Mouse (Mus musculus): ENCODE results near the gene Wdr81. TPM values are rescaled to one million over a fixed set of nuclear protein-coding genes. Genes with fewer than 3 reads are reported as not detected.

Gene Wdr81
- polyA plus RNA-seq, 1 experiment from 2014 or later = 3.1 TPM

DNA sequence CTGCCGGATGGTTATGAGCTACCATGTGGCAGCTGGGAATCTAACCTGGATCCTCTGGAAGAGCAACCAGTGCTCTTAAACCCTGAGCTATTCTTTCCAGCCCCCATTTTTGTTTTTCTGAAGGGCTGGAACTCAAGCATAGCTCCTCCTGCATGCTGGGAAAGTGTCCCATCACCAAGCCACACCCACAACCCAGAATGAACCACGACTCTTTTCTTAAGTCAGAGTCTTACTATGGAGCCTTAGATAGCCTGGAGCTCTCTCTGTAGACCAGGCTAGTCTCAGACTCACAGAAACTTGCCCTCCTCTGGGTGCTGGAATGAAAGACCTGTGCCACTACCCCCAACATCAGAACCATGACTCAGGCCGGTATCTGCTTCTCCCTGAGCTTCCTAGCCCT is 5.9 kb downstream of the Wdr81 start:
- no peaks in the 10 kb centered on the region; the same call in 1 of the 2 replicates for H3K4me1 ChIP-seq (replicated peaks; ENCODE audit: control insufficient read depth, insufficient read depth, low read length)
- no peaks in the 10 kb centered on the region for H3K27me3 ChIP-seq (ENCODE audit: control insufficient read depth, insufficient read depth, low read length)
- no peak overlapping the region for H3K9ac ChIP-seq (ENCODE audit: low read depth, low read length)
- H3K4me3 ChIP-seq (ENCODE audit: low read depth, low read length) = no peak overlapping the region
- no peak overlapping the region for H3K4me2 ChIP-seq (replicated peaks; ENCODE audit: low read depth, low read length)
- H3K36me3 ChIP-seq (ENCODE audit: control insufficient read depth, insufficient read depth, low read length) = 0 out of 2 replicates have a peak, but pooled peaks cover 2% of the 10 kb centered on the region
- WGBS = 85% methylated on average over 3 of the region's 3 CpGs
- no peak for ATAC-seq (ENCODE audit: low FRiP score)
- H3K27ac ChIP-seq (ENCODE audit: low read depth, low read length) = no peak overlapping the region
- no peak for DNase-seq (ENCODE audit: low spot score)
- no peaks in the 10 kb centered on the region for H3K9me3 ChIP-seq (ENCODE audit: control insufficient read depth, low read length)

DNA sequence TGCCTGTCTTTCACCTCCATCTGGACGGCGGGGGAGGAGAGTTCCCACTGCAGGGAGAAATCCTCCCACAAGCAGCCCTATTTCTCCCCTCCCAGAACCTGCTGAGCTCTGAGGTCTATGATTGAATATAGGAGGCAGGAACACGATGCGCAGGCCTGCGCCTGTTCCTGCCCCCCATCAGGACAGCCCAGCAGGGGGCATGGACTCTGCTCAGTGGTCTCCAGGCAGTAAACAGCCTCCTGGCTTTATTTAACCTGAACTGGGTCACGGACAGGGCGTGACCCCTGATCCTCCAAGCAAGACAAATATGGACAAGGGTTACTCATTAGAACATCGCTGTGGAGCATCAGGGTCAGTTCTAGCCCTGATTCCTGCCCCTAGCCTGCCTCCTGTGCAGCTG is 10.8 kb downstream of the Wdr81 start:
- Histone ChIP-seq H3K4me2 (replicated peaks; ENCODE audit: low read depth, low read length) (no peak overlapping the region), H3K27me3 (ENCODE audit: control insufficient read depth, insufficient read depth, low read length) (no peaks in the 10 kb centered on the region), H3K27ac (ENCODE audit: low read depth, low read length) (no peak overlapping the region), H3K9me3 (ENCODE audit: control insufficient read depth, low read length) (no peaks in the 10 kb centered on the region), H3K4me3 (ENCODE audit: low read depth, low read length) (no peak overlapping the region), H3K36me3 (ENCODE audit: control insufficient read depth, insufficient read depth, low read length) (0 out of 2 replicates have a peak, but pooled peaks cover 2% of the 10 kb centered on the region), H3K9ac (ENCODE audit: low read depth, low read length) (no peak overlapping the region), H3K4me1 (replicated peaks; ENCODE audit: control insufficient read depth, insufficient read depth, low read length) (no peaks in the 10 kb centered on the region)
- ATAC-seq (ENCODE audit: low FRiP score) = no peak
- DNase-seq (ENCODE audit: low spot score) = no peak
- 25% methylated on average over 8 of the region's 8 CpGs for WGBS

DNA sequence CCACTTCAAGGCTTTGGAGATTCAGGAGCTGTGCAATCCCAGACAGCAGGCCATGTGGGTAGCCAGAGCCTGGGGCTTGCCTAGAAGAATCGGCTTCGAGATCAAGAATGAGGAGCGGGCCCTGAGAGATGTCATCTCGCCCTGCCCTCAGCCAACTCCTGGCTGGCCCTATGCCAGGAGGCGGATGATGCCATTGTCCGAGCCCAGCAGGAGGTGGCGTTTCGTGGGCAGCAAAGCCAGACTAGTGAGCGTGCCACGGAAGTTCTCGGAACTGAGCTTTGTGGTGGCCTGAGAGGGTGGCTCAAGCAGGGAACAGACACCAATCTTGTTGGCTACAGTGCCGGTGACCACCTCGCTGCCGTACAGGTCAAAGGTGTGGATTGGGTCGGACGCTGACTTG is 12.9 kb downstream of the Wdr81 start:
- Histone ChIP-seq H3K27ac (ENCODE audit: low read depth, low read length) (no peak overlapping the region), H3K9me3 (ENCODE audit: control insufficient read depth, low read length) (no peaks in the 10 kb centered on the region), H3K9ac (ENCODE audit: low read depth, low read length) (no peak overlapping the region), H3K4me1 (replicated peaks; ENCODE audit: control insufficient read depth, insufficient read depth, low read length) (no peaks in the 10 kb centered on the region), H3K4me3 (ENCODE audit: low read depth, low read length) (no peak overlapping the region), H3K27me3 (ENCODE audit: control insufficient read depth, insufficient read depth, low read length) (no peaks in the 10 kb centered on the region), H3K4me2 (replicated peaks; ENCODE audit: low read depth, low read length) (no peak overlapping the region), H3K36me3 (ENCODE audit: control insufficient read depth, insufficient read depth, low read length) (no peaks in the 10 kb centered on the region)
- no peak for DNase-seq (ENCODE audit: low spot score)
- WGBS = 85% methylated on average over 16 of the region's 16 CpGs
- no peak for ATAC-seq (ENCODE audit: low FRiP score)

DNA sequence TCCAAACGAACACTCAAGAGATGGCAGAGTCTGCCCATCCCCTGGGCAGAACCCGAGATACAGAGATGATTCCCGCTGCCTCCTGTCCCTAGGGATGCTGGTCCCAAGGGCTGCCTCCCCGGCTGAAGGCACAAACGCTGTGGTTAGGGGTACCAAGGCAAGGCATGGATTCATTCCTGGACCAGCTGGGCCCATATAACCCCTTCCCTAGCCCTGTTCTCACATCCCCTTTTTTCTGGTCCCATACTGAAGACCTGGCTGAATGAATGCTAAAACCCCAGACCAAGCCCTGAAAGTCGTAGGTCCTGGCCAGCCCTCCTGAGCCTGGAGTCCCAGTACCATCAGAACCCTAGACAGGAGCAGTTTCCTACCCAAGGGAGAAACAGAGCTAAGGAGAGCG is 13.5 kb downstream of the Wdr81 start:
- no peak overlapping the region for H3K27ac ChIP-seq (ENCODE audit: low read depth, low read length)
- no peak overlapping the region for H3K4me3 ChIP-seq (ENCODE audit: low read depth, low read length)
- no peaks in the 10 kb centered on the region for H3K36me3 ChIP-seq (ENCODE audit: control insufficient read depth, insufficient read depth, low read length)
- no peak for DNase-seq (ENCODE audit: low spot score)
- 87% methylated on average over 7 of the region's 7 CpGs for WGBS
- H3K9ac ChIP-seq (ENCODE audit: low read depth, low read length) = no peak overlapping the region
- H3K4me2 ChIP-seq (replicated peaks; ENCODE audit: low read depth, low read length) = no peak overlapping the region
- ATAC-seq (ENCODE audit: low FRiP score) = no peak
- H3K9me3 ChIP-seq (ENCODE audit: control insufficient read depth, low read length) = no peaks in the 10 kb centered on the region
- H3K4me1 ChIP-seq (replicated peaks; ENCODE audit: control insufficient read depth, insufficient read depth, low read length) = no peaks in the 10 kb centered on the region
- H3K27me3 ChIP-seq (ENCODE audit: control insufficient read depth, insufficient read depth, low read length) = no peaks in the 10 kb centered on the region

DNA sequence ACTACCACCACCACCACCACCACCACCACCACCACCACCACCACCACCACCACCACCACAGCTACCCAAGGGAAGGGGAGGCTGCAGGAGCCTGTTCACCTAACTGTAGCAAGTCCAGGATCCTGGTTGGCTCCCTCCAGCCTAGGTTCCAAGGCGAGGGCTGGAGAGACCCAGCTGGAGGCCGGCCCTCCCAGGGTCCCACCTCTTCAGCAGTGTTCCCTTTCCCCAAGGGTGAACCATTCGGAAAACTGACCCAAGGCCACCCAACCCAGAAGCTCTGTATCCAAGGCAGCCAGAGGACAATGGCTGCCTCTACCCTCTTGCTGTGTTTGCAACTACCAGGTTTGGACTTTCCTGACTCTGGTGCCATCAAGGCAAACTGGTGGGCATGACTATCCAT is 14.6 kb downstream of the Wdr81 start:
- Histone ChIP-seq H3K27ac (ENCODE audit: low read depth, low read length) (no peak overlapping the region), H3K27me3 (ENCODE audit: control insufficient read depth, insufficient read depth, low read length) (no peaks in the 10 kb centered on the region), H3K4me3 (ENCODE audit: low read depth, low read length) (no peak overlapping the region), H3K4me2 (replicated peaks; ENCODE audit: low read depth, low read length) (no peak overlapping the region), H3K4me1 (replicated peaks; ENCODE audit: control insufficient read depth, insufficient read depth, low read length) (no peaks in the 10 kb centered on the region), H3K9ac (ENCODE audit: low read depth, low read length) (no peak overlapping the region), H3K36me3 (ENCODE audit: control insufficient read depth, insufficient read depth, low read length) (no peaks in the 10 kb centered on the region), H3K9me3 (ENCODE audit: control insufficient read depth, low read length) (no peaks in the 10 kb centered on the region)
- WGBS = 94% methylated on average over 3 of the region's 3 CpGs
- ATAC-seq (ENCODE audit: low FRiP score) (no peak), DNase-seq (ENCODE audit: low spot score) (no peak)

DNA sequence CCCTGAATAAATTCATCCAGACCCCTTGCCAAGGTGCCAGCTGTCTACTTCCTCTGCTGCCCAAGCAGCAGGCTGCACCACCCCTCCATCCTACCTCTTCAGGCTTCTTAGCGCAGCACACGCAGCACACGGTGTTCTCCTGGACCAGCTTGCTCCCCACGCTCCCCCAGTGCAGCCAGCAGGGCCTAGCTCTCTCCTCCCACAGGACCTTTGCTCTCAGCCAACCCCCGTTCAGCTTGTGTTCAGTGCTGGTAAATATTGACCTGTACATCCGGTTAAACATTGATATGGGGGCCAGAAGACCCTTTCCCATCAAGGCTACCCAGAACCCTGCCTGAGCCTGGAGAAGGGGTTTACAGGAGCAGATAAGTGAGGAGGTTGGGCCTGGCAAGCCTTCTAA is 15.2 kb downstream of the Wdr81 start, which contains the start of gene Serpinf2:
Serpinf2 (minus strand) TSS at position 229 of the 400 bp plus-strand sequence.
- Histone ChIP-seq H3K27me3 (ENCODE audit: control insufficient read depth, insufficient read depth, low read length) (no peaks in the 10 kb centered on the region), H3K4me1 (replicated peaks; ENCODE audit: control insufficient read depth, insufficient read depth, low read length) (no peaks in the 10 kb centered on the region), H3K4me2 (replicated peaks; ENCODE audit: low read depth, low read length) (no peak within 1 kb of the TSS), H3K9me3 (ENCODE audit: control insufficient read depth, low read length) (no peaks in the 10 kb centered on the region), H3K4me3 (ENCODE audit: low read depth, low read length) (no peak within 1 kb of the TSS), H3K36me3 (ENCODE audit: control insufficient read depth, insufficient read depth, low read length) (no peaks in the 10 kb centered on the region), H3K27ac (ENCODE audit: low read depth, low read length) (no peak within 1 kb of the TSS), H3K9ac (ENCODE audit: low read depth, low read length) (no peak within 1 kb of the TSS)
- 93% methylated on average over 6 of the region's 6 CpGs for WGBS
- ATAC-seq (ENCODE audit: low FRiP score) (no peak), DNase-seq (ENCODE audit: low spot score) (no peak)

DNA sequence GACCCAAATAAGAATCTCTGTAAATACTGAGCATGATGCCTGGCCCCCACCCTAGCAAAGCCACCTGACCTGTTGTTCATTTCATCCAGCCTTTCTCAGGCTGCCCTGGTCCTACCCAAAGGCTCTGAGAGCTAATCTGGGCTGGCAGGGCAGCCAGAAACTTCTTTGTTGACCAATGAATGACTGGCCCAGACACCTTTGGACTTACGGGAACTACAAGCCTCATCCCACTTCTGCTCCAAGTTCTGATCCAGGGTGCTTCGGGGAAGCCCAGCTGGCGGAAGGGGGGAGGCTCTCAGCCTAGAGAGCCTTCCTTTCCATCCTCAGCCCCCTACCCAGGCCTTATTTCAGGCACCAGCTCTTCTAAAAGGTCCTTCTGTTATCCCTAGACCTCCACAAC is 15.7 kb downstream of the Wdr81 start:
- no peaks in the 10 kb centered on the region for H3K36me3 ChIP-seq (ENCODE audit: control insufficient read depth, insufficient read depth, low read length)
- no peak for DNase-seq (ENCODE audit: low spot score)
- no peak overlapping the region for H3K4me2 ChIP-seq (replicated peaks; ENCODE audit: low read depth, low read length)
- no peak overlapping the region for H3K9ac ChIP-seq (ENCODE audit: low read depth, low read length)
- 91% methylated on average over 3 of the region's 3 CpGs for WGBS
- H3K27ac ChIP-seq (ENCODE audit: low read depth, low read length) = no peak overlapping the region
- H3K27me3 ChIP-seq (ENCODE audit: control insufficient read depth, insufficient read depth, low read length) = no peaks in the 10 kb centered on the region
- no peak overlapping the region for H3K4me3 ChIP-seq (ENCODE audit: low read depth, low read length)
- H3K9me3 ChIP-seq (ENCODE audit: control insufficient read depth, low read length) = no peaks in the 10 kb centered on the region
- no peak for ATAC-seq (ENCODE audit: low FRiP score)
- no peaks in the 10 kb centered on the region for H3K4me1 ChIP-seq (replicated peaks; ENCODE audit: control insufficient read depth, insufficient read depth, low read length)

DNA sequence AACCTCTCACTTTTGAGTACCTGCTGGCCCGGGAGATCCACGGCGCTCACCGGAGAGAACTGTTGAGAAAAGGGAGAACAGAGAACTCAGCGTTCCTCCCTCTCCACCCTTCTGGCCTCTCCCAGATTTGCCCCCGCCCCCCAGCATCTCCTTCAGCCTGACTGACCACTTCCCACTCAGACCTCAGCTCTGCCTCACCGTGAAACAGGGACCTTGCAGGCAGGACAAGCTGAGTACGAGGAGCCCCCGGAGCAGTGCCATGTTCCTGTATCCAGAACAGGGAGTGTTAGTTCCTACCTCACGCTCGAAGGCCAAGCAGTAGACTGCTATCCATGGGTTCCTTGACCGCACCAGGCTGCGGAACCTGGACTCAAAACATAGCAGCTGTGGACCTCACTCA is 16.3 kb downstream of the Wdr81 start:
- no peaks in the 10 kb centered on the region for H3K36me3 ChIP-seq (ENCODE audit: control insufficient read depth, insufficient read depth, low read length)
- 88% methylated on average over 13 of the region's 13 CpGs for WGBS
- H3K27me3 ChIP-seq (ENCODE audit: control insufficient read depth, insufficient read depth, low read length) = no peaks in the 10 kb centered on the region
- H3K4me1 ChIP-seq (replicated peaks; ENCODE audit: control insufficient read depth, insufficient read depth, low read length) = no peaks in the 10 kb centered on the region
- no peak for DNase-seq (ENCODE audit: low spot score)
- H3K4me3 ChIP-seq (ENCODE audit: low read depth, low read length) = no peak overlapping the region
- no peak for ATAC-seq (ENCODE audit: low FRiP score)
- H3K9me3 ChIP-seq (ENCODE audit: control insufficient read depth, low read length) = no peaks in the 10 kb centered on the region
- H3K9ac ChIP-seq (ENCODE audit: low read depth, low read length) = no peak overlapping the region
- no peak overlapping the region for H3K4me2 ChIP-seq (replicated peaks; ENCODE audit: low read depth, low read length)
- H3K27ac ChIP-seq (ENCODE audit: low read depth, low read length) = no peak overlapping the region

DNA sequence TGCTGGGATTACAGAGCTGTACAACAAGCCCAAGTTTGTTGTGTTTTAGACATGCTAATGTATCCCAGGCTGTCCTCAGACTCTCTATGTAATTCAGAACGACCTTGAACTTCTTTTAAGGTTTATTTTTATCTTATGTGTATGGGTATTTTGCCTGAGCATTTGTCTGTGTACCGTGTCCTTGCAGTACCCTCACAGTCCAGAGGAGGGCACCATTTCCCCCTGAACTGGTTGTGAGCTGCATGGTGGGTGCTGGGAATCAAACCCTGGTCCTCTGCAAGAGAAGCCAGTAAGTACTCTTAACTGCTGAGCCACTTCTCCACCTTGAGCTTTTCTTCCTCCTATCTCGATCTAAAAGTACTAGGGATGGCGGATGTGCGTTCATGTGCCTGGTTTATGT is 20.4 kb downstream of the Wdr81 start:
- WGBS = 90% methylated on average over 5 of the region's 5 CpGs
- H3K36me3 ChIP-seq (ENCODE audit: control insufficient read depth, insufficient read depth, low read length) = no peaks in the 10 kb centered on the region
- DNase-seq (ENCODE audit: low spot score) = no peak
- no peak overlapping the region for H3K27ac ChIP-seq (ENCODE audit: low read depth, low read length)
- no peak for ATAC-seq (ENCODE audit: low FRiP score)
- H3K4me2 ChIP-seq (replicated peaks; ENCODE audit: low read depth, low read length) = no peak overlapping the region
- H3K4me3 ChIP-seq (ENCODE audit: low read depth, low read length) = no peak overlapping the region
- no peaks in the 10 kb centered on the region for H3K27me3 ChIP-seq (ENCODE audit: control insufficient read depth, insufficient read depth, low read length)
- H3K9me3 ChIP-seq (ENCODE audit: control insufficient read depth, low read length) = no peaks in the 10 kb centered on the region
- no peak overlapping the region for H3K9ac ChIP-seq (ENCODE audit: low read depth, low read length)
- H3K4me1 ChIP-seq (replicated peaks; ENCODE audit: control insufficient read depth, insufficient read depth, low read length) = no peaks in the 10 kb centered on the region
